Mouse (Mus musculus) lung, postnatal 25 days (tissue): ENCODE data around the gene Mrgprx2.
"Not testable (repeated sequence)": the region's sequence is repeated elsewhere in the genome, so short reads cannot be mapped to it uniquely, and the experiment has no call there.

ENCODE experiments used
- DNase-seq: peaks from one replicate; pipeline ENCODE4 v3.0.0; 2022; ENCODE audit warnings: low spot score

The Mrgprx2 gene

GRCm38 (mm10) chr7:48499221-48499620 lies at the start of gene Mrgprx2:
Gene Mrgprx2 (minus strand): TSS chr7:48499321.
- DNase-seq, result no peak

DNA sequence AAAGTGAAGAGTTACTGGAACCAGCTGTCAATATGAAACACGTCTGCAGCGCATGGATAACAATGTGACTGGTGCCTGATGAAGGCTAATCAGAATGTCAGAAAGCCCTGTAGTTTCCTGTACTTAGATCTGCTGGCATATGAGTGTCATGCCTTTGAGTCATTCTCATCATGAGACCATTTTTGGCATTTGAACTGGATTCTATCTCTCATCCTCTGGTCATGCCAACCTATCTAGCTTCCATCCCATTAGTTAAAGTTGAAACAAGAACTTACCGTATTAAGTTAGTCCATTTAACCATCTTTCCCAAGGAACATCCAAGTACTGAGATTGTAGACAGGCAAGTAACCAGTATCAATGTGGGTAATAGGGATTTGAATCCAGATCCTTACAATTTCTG lies 42.9 kb downstream of the Mrgprx2 start, which contains the start of gene Mrgprb1:
TSS of gene Mrgprb1 (minus strand) at position 101 of the 400 bp plus-strand sequence.
- no peak for DNase-seq

DNA sequence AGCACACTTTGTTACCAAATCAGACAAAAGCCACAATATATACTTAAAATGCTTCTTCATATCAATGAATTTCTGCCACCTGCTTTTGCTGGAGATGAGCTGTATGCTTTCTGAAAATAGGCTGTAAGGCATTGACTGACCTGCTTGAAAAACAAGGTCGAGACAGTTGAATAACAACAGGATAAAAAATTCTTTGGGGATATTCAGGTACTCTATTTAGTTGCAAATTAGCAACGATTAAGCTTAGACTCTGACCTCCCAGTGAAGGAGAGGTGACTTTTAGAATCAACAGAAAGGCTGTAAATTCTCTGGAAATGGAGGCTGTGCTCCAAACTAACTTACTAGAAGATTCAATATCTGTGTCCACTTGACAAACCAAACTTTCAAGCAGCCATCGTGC lies 62.5 kb downstream of the Mrgprx2 start:
- no peak for DNase-seq

DNA sequence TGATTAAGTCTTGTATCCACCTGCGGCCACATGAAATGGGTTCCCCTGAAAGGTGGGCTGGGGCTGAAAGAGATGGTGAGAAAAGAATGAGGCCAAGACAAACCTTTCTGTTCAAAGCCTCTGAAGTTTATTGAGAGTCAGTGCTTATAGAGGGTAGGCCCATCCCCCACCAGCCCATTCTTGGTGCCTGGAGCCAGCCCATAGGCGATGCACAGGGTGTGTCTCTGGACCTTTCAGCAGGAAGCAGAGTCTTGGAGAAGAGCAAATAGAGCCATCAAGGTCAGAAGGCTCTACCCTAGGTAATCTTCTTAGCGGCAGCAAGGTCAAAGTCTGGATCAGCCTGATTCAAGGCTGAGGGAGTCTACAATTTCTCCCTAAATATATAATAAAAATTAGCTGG lies 63.2 kb downstream of the Mrgprx2 start:
- not testable (repeated sequence) for DNase-seq
